Mouse (Mus musculus): ENCODE data around the gene Tbca.

Tbca gene

DNA sequence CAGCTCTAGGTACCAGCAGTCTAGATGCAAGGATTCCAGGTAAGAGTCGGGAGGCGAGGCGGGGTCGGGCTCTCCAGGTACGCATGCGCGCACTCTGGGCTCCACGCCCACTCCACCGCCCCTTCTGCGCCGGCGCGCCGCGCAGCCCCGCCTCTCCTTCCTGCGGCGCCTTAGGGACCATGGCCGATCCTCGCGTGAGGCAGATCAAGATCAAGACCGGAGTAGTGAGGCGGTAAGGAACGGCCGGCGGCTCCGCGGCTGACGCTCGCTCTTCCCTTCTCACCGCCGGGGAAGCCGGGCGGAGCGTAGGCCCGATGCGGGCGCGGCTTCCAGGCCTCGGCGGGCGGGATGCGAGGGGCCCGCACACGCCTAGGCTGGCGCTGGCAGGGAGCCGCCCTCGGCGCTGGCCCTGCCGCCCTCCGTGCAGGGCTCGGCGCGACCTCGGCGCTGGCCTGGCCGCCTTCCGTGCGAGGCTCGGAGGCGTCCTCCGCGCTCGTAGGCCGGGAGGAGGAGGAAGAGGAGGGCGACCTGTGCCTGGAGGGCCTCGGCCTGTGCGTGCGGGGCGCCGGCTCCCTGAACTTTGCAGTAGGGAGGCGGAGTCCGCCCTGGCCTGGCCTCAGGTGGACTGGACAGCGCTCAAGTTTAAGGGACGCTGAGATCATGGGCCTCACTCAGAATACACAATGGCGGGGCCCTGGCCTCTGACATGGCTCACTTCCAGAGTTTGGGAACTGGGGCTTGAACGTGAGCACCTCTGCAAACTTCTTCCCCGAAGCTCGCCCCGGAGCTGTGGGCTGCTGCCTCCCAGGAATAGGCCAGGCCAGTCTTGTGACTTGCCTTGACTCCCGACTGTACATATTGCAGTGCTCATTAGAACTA is at the start of gene Tbca:
TSS of gene Tbca (plus strand) at position 140 of the 879 bp plus-strand sequence.
- peak; percentile 93 for DNase-seq (ENCODE audit: low read depth, low spot score)

DNA sequence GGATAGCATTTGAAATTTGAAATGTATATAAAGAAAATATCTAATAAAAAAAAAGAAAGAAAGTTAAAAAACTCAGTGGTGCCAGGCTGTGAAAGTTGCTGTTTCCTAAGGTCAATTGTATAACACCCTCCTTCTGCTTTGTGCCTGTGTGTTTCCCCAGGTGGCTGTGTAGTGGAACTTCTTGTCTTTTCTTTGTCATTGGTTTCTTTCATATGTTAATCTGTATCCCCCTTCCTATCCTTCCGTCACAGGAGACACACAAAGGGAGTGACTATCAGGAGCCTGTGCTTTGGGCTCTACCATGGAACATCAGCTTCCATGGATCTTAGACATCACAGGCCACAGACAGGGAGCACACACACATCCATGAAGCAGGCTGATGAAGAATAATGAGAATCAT is 43.5 kb upstream of the Tbca start:
- no peak for DNase-seq (ENCODE audit: low read depth, low spot score)

- no peak for DNase-seq (ENCODE audit: low read depth, low spot score)
These were observed 22.9 kb upstream of the Tbca start for GRCm38 (mm10) chr13:94765852-94766251.

DNA sequence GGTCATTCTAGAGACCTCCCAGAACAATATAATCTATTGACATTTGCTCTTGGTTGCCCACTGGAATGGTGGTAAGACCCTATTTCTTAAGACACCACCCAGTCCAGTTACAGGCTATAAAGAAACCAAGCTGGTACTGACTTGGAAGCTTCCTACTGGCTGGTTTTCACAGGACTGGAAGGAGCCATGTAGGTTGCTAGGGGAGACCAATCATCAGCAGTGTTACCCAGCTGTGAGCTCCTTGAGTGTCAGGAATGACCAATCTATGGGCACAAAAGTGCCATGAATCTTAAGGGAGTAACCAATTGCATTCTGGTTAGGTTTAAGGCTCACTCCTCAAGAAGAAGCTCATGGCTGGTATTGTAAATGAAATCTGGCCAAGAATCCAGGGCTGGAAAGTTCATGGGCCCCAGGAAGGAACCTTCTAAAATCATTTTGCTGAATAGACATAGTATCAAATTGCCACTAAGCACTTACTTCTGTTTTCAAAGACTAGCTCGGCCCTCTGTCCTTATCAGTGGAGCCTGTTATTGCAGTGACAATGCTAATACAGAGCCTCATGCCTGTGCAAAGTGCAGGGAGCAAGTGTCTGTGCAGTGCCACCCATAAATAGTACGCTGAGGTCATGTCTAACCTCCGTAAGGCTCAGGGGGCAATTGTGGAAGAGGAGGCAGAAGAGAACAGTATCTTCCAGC is 20.1 kb upstream of the Tbca start:
- no peak for DNase-seq (ENCODE audit: low read depth, low spot score)

- DNase-seq (ENCODE audit: low read depth, low spot score): peak; percentile 10
These were observed 19.6 kb upstream of the Tbca start for GRCm38 (mm10) chr13:94769155-94769470.

GRCm38 (mm10) chr13:94786866-94787265 is 1.8 kb upstream of the Tbca start:
- DNase-seq (ENCODE audit: low read depth, low spot score): no peak

DNA sequence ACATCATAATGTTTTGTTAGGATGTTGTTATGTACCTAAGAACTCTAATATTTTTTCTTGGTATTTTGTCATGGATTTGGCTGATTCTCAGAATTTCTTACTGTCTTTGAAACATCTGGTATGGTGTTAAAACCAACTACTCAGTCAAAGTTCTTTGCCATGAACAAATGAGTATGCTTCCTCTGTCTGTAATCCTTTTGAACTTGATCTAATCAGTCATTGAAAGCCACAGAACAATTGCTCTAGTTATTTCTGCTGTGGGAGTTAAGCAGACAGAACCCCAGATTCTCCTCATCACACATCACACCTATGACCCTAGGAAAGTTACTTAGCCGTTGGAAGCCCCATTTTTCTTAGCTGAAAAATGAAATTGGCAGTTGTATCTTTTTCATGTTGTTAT is 6.0 kb downstream of the Tbca start:
- no peak for DNase-seq (ENCODE audit: low read depth, low spot score)

DNA sequence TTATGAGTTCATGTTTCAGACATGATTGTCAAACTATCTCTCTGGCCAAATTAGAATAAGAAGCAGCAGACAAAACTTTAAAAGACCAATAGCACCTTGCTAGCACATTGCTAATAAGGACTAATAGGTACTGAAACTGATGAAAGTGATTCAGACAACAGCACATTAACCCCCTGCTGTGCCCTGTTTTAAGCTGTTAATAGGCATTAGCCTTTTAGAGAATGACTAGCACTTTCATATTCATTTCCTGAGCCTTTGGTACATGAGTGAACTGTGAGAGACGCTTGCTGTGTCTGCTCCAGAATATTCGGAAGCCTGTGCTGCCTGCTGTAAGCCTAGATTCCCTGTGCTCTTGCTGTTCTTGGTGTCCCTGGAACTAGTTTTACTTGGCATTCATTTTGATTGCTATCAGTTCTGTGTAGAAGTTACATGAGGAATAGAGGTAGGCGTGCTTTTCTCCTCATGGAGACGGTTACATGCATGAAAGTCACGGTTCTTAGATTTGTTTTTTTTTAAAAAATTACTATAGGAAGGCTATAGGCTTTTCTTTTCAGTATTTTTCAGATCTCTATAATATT is 14.9 kb downstream of the Tbca start:
- no peak for DNase-seq (ENCODE audit: low read depth, low spot score)

DNA sequence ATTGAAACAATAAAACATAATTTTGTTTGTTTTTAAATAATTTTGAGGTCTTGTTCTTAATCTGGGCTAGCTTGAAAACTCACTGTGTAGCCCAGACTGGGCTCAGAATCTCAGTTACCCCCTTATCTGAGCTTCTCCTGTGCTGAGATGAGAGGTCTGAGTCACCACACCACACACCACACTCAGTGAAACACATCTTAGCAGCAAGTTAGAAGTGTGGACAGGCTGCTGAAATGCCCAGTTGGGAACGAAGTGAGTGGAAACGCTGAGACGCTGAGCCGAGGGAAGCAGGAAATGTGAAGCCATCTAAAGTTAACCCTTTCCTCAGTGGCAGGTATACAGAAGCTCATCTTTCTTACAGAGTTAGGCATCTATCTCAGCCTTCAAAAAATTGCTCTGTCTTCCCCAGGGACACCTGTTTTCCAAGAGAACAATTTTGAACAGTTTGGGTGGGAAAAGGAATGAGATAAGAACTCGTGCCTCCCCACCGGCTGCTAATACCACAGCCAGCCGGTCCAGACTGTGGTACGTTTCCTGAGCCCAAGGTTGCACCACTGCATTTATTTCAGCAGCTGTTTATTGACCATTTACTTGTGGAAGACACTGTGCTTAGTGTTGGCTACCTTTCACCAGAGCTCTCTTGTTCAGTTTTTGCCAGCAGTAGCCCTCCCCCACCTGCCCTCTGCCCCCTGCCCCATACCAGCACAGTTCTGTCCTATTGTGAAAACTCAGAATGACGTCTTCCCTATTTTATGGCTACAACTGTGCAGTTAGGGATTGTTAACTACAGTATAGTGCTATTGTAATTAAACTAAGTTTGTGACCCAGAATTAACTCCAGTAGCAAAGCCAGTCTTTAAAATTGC is 17.8 kb downstream of the Tbca start:
- DNase-seq (ENCODE audit: low read depth, low spot score): peak; percentile 17

DNA sequence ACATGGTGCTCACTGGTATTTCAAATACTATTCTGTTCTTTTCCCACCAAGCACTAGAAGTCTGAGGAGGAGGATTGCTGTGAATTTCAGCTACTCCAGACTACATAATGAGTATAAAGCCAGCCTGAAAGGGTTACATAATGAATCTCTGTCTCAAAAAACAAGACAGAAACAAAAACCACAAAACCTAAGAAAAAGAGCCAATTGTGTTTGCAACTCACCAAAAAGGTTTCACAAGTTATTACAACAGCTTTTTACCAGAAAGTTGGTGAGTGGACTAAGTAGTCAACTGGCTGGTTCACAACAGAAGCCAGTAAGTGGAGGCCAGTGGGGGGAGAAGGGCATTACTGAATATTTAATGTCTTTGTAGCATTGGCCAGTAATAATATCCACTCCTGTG is 19.9 kb downstream of the Tbca start:
- DNase-seq (ENCODE audit: low read depth, low spot score): no peak

DNA sequence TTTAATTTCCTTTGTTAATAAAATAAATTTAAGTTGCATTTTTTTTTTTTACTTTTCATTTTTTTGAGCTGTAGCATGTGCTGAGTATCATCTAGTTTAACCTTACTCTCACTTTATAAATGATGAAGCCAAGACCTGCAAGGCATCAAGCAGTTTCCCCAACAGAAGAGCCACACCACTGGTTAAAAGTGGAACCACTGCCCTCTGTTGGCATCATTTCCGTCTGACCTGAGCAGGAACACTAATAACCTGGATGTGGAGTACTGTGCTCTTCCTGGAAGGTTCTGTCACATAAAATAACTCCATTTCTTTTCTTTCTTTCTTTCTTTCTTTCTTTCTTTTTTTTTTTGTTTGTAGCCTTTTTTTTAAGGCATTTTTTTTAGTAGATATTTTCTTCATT is 21.0 kb downstream of the Tbca start:
- no peak for DNase-seq (ENCODE audit: low read depth, low spot score)

DNA sequence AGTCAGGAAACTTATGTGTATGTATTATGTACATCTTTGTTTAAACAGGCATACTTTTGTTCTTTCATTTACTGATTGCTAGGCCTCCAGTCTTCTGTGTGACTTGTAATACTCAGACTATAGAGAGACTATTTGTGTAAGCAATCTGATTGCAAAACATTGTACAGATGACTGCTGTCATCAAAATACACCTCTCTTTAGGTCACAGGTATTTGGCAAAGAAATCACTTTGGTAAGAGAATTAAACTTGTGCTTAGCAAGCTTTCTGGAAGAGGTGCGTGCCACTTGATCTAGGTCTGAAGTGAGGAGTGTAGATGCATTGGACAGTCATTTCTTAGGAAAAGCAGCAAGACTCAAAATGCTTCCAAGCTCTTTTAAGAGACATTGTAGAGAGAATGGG is 22.7 kb downstream of the Tbca start:
- no peak for DNase-seq (ENCODE audit: low read depth, low spot score)

DNA sequence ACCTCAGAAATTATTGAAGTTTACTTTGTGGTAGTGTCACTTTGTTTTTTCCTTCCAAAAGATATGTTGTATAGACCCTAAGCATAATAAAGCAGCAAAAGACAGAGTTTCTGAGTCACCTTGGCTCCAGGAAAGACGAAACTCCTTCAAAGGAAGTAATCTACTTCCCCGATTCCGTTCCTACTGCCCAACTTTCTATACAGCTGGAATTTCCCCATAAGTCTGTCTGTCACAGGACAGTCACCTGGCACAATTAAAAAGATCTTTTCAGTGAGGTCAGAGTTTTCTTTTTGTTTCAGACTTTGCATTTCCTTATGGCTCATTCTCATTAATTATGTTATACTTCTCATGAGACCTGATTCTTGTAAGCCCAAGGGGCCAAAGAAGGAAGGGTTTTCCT is 25.1 kb downstream of the Tbca start:
- DNase-seq (ENCODE audit: low read depth, low spot score): no peak

- DNase-seq (ENCODE audit: low read depth, low spot score): no peak
These were observed 31.8 kb downstream of the Tbca start for GRCm38 (mm10) chr13:94820516-94820915.

DNA sequence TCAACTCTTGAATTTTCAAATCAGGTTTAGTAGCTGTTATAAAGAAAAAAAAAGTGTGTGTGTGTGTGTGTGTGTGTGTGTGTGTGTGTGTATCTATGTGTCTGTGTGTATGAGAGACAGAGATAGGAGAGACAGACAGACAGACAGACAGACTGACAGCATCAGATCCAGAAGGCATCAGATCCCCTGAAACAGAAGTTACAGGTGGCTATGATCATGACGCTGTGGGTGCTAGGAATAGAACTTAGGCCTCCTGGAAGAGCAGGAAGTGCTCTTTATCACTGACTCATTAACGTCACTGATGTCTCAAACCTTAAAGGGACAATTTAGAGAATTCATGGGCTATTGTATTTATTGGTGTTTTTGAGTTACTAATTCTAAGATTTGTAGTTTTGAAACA is 32.2 kb downstream of the Tbca start:
- no peak for DNase-seq (ENCODE audit: low read depth, low spot score)

DNA sequence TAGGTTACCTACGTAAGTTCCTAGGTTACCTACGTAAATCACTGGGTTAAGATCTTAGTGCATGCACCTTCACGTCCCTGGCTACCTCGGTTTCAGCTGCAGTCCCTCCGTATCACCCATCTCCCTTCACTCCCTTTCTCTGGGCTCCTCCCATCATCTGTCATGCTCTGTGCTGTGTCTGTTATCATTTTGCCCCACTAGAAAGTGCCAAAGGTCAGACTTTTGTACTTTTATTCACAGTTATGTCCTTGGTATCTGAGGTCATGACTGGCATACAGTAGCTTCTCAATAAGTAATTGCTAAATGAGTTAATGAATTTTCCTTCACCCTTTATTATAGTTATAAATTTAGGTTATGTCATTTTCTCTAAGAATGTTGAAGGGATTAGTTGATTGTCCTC is 37.7 kb downstream of the Tbca start:
- DNase-seq (ENCODE audit: low read depth, low spot score): no peak

GRCm38 (mm10) chr13:94826986-94827385 is 38.3 kb downstream of the Tbca start:
- DNase-seq (ENCODE audit: low read depth, low spot score): no peak

- DNase-seq (ENCODE audit: low read depth, low spot score): no peak
These were observed 39.1 kb downstream of the Tbca start for GRCm38 (mm10) chr13:94827847-94828246.

- no peak for DNase-seq (ENCODE audit: low read depth, low spot score)
These were observed 49.5 kb downstream of the Tbca start for GRCm38 (mm10) chr13:94838047-94838720.

DNA sequence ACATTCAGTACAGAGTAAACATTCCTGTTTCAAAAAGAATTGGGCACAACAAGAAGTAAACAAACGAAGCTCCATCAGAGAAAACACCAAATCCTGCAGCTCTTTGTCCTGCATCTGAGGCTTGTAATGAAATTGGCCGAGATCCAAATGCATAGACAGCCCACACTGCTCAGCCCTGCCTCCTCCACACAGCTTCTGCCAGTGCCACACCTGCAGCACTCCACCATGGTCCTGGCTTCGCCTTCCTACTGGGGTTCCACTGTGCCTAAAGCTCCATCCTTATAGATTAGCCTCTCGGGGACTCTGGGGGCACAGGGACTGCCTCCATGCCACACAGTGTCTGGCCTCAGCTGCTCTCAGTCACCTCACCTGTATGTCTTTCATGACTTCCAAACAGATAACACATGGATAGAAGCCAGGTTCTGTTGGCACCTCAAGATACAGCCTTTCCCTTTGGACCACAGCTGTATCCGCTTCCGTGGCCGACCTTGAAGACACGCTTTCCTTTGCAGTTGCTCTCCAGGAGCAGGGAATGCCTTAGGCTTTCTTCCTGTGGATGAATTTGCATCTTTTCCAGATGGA is 50.1 kb downstream of the Tbca start:
- DNase-seq (ENCODE audit: low read depth, low spot score): no peak

DNA sequence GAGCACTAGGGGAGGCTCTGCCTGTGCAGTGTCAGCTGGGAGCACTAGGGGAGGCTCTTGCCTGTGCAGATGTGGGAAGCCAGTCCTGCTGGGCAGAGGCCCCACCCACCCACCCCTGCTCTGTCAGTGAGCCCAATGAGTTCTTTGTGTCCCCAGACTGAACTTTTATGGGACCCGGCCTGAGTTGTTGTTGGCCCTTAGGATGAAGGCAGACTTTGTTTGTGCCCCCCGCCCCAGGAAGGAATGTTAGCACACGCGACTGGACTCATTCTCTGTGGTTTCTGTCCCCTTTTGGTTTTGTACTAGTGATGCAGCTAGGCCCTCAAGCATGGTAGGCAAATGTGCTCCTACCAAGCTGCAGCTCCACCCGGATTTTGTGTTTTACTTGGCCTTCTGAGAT is 54.5 kb downstream of the Tbca start:
- no peak for DNase-seq (ENCODE audit: low read depth, low spot score)

Data from mesoderm, embryonic 11.5 days (tissue).